Mouse (Mus musculus) brain, embryonic 14.5 days (tissue): Measurements from ENCODE around the gene Cnppd1.

Experiments
- CTCF ChIP-seq: fragments of 200-500 bp; IDR thresholded peaks from 2 replicates; pipeline ENCODE4 v1.5.1; 2012; ENCODE audit warnings: inconsistent platforms, mild to moderate bottlenecking, moderate library complexity, borderline replicate concordance; ENCODE audit not compliant: insufficient read depth, insufficient read length; ENCODE audit errors: extremely low read depth
- POLR2A ChIP-seq: fragments of 200-500 bp; IDR thresholded peaks from 2 replicates; pipeline ENCODE4 v1.6.1; 2012; ENCODE audit warnings: mild to moderate bottlenecking, inconsistent platforms, borderline replicate concordance; ENCODE audit not compliant: poor library complexity, insufficient read depth, insufficient read length, severe bottlenecking; ENCODE audit errors: extremely low read depth

- TF ChIP-seq CTCF = no peak
- TF ChIP-seq POLR2A = no peak
Measured at GRCm38 (mm10) chr1:75145589-75145988, 3.1 kb upstream of the Cnppd1 start.
